Mouse (Mus musculus) bone marrow macrophage, adult 2 months (primary cell): ENCODE data around the gene Igsf3.

ENCODE experiments used
- CTCF ChIP-seq: IDR thresholded peaks from 2 replicates; pipeline ENCODE4 v1.5.1; 2012; ENCODE audit warnings: low read depth, mild to moderate bottlenecking, low read length, moderate library complexity
- POLR2A ChIP-seq: IDR thresholded peaks from 2 replicates; pipeline ENCODE4 v1.6.1; 2012; ENCODE audit warnings: mild to moderate bottlenecking, low read depth, low read length, borderline replicate concordance

- TF ChIP-seq CTCF (no peak), POLR2A (no peak)
Measured at GRCm38 (mm10) chr3:101500393-101501051, 123.6 kb downstream of the Igsf3 start.
